In genomic region chr10:74854991-74855664, GRCm38 (mm10) we compare ENCODE assay signal across 14 mouse cellular contexts.
A peak's percentile ranks its signal among the peaks of the same experiment; 100 is the strongest.
DNase-seq lines count a peak whose midpoint lies in the region; ATAC-seq and TF ChIP-seq lines count a peak whose summit lies in the region.
"Had no signal": no experiment of that assay in that cellular context is flagged by ENCODE, and none has a peak within 500 bp of the region (broad histone marks: within the 10 kb centered on the region; RNA-seq: fewer than 3 reads in every experiment).

No protein-coding gene starts in this region.

- DNase-seq in cerebellum, adult 2 months: peak; percentile 27 to 60
- DNase-seq in lung, postnatal 14 days: no peak
- DNase-seq in hindbrain, embryonic 14.5 days (ENCODE audit: low spot score): peak; percentile 49
- no peak for DNase-seq in urinary bladder, adult 18-20 months (ENCODE audit: low spot score in 2 of 2)
- no peak for DNase-seq in layer of hippocampus, adult 8-10 months (ENCODE audit: low spot score in 2 of 2)
- DNase-seq: kidney, postnatal 4 days; liver, embryonic 13.5 days had no signal

- TF ChIP-seq POLR2A in cerebellum, adult 2 months (IDR thresholded peaks at IDR 0.05; ENCODE audit: borderline replicate concordance, insufficient read depth, low read length): no peak

- WGBS in cerebellum, adult 2 months: 14% methylated on average over 4 of the region's 4 CpGs
- WGBS in lung, embryonic 16.5 days: 41% methylated on average over 4 of the region's 4 CpGs
- WGBS in hindbrain, embryonic 14.5 days: 38% methylated on average over 4 of the region's 4 CpGs
- 31% methylated on average over 4 of the region's 4 CpGs for WGBS in neural tube, embryonic 15.5 days

- no peaks in the 10 kb centered on the region for H3K27me3 ChIP-seq in cerebellum, adult 2 months (ENCODE audit: control insufficient read depth, insufficient read depth, low read length)
- H3K27me3 ChIP-seq in lung, embryonic 16.5 days (ENCODE audit: control insufficient read depth, insufficient read depth, low read depth, low read length): no peaks in the 10 kb centered on the region
- no peaks in the 10 kb centered on the region for H3K27me3 ChIP-seq in hindbrain, embryonic 14.5 days (ENCODE audit: control insufficient read depth, insufficient read depth, low read length)
- H3K27me3 ChIP-seq in neural tube, embryonic 15.5 days (replicated peaks): no peaks in the 10 kb centered on the region
- H3K27me3 ChIP-seq: embryonic facial prominence, embryonic 13.5 days; heart, embryonic 13.5 days; liver, embryonic 13.5 days had no signal

- no peaks in the 10 kb centered on the region for H3K36me3 ChIP-seq in lung, embryonic 16.5 days (ENCODE audit: control insufficient read depth, insufficient read depth, low read length)
- no peaks in the 10 kb centered on the region for H3K36me3 ChIP-seq in hindbrain, embryonic 14.5 days (replicated peaks; ENCODE audit: control insufficient read depth, insufficient read depth)
- no peaks in the 10 kb centered on the region for H3K36me3 ChIP-seq in neural tube, embryonic 15.5 days
- H3K36me3 ChIP-seq: embryonic facial prominence, embryonic 13.5 days; heart, embryonic 13.5 days; liver, embryonic 13.5 days had no signal

- no peak for ATAC-seq in cerebellum, adult (ENCODE audit: insufficient number of reproducible peaks, low FRiP score, low TSS enrichment)
- ATAC-seq in lung, embryonic 16.5 days (ENCODE audit: low read depth): peak; percentile 97
- peak; percentile 92 for ATAC-seq in hindbrain, embryonic 14.5 days (ENCODE audit: low FRiP score)
- peak; percentile 57; the same call in 1 of the 2 replicates for ATAC-seq in neural tube, embryonic 15.5 days (ENCODE audit: low FRiP score)
- ATAC-seq: inflammation-experienced regulatory T-cells, adult 6 months had no signal

- H3K4me3 ChIP-seq in cerebellum, adult 2 months (replicated peaks; ENCODE audit: insufficient read depth, low read depth, low read length): no peak overlapping the region
- no peak overlapping the region for H3K4me3 ChIP-seq in lung, embryonic 16.5 days (ENCODE audit: low read length)
- no peak overlapping the region for H3K4me3 ChIP-seq in hindbrain, embryonic 14.5 days (replicated peaks; ENCODE audit: low read length)
- H3K4me3 ChIP-seq in neural tube, embryonic 15.5 days (replicated peaks): no peak overlapping the region
- H3K4me3 ChIP-seq: embryonic facial prominence, embryonic 13.5 days; heart, embryonic 13.5 days; liver, embryonic 13.5 days; myocyte had no signal

- no peak overlapping the region for H3K4me2 ChIP-seq in lung, embryonic 16.5 days (ENCODE audit: low read depth, low read length)
- no peak overlapping the region for H3K4me2 ChIP-seq in hindbrain, embryonic 14.5 days (replicated peaks)
- H3K4me2 ChIP-seq in neural tube, embryonic 15.5 days: no peak overlapping the region
- H3K4me2 ChIP-seq: embryonic facial prominence, embryonic 13.5 days; heart, embryonic 13.5 days; liver, embryonic 13.5 days had no signal

- H3K9ac ChIP-seq in lung, embryonic 16.5 days (ENCODE audit: low read length): no peak overlapping the region
- H3K9ac ChIP-seq in hindbrain, embryonic 14.5 days: no peak overlapping the region
- no peak overlapping the region for H3K9ac ChIP-seq in neural tube, embryonic 15.5 days (replicated peaks)
- H3K9ac ChIP-seq: embryonic facial prominence, embryonic 13.5 days; heart, embryonic 13.5 days; liver, embryonic 13.5 days had no signal

- TF ChIP-seq CTCF in cerebellum, adult 2 months (IDR thresholded peaks at IDR 0.05; ENCODE audit: borderline replicate concordance, insufficient read depth, low read depth, low read length): no peak

- 0 out of 2 replicates have a peak, but pooled peaks cover 4% of the 10 kb centered on the region for H3K4me1 ChIP-seq in cerebellum, adult 2 months (ENCODE audit: control insufficient read depth, insufficient read depth, low read length)
- H3K4me1 ChIP-seq in lung, embryonic 16.5 days (replicated peaks; ENCODE audit: control insufficient read depth, insufficient read depth, low read length): no peaks in the 10 kb centered on the region
- no peaks in the 10 kb centered on the region for H3K4me1 ChIP-seq in hindbrain, embryonic 14.5 days (replicated peaks; ENCODE audit: control insufficient read depth, insufficient read depth, low read length)
- H3K4me1 ChIP-seq in neural tube, embryonic 15.5 days: 0 out of 2 replicates have a peak, but pooled peaks cover 7% of the 10 kb centered on the region
- H3K4me1 ChIP-seq: embryonic facial prominence, embryonic 13.5 days; heart, embryonic 13.5 days; liver, embryonic 13.5 days had no signal

- no peaks in the 10 kb centered on the region for H3K9me3 ChIP-seq in lung, embryonic 16.5 days (ENCODE audit: control insufficient read depth, low read length)
- H3K9me3 ChIP-seq in hindbrain, embryonic 14.5 days (ENCODE audit: control insufficient read depth, low read length): no peaks in the 10 kb centered on the region
- no peaks in the 10 kb centered on the region for H3K9me3 ChIP-seq in neural tube, embryonic 15.5 days (replicated peaks)
- H3K9me3 ChIP-seq: embryonic facial prominence, embryonic 13.5 days; heart, embryonic 13.5 days; liver, embryonic 13.5 days had no signal

- no peak overlapping the region for H3K27ac ChIP-seq in cerebellum, adult 2 months (ENCODE audit: insufficient read depth, low read length)
- H3K27ac ChIP-seq in lung, embryonic 16.5 days (ENCODE audit: low read length): peak overlapping the region; percentile 59
- H3K27ac ChIP-seq in hindbrain, embryonic 14.5 days: no peak overlapping the region
- H3K27ac ChIP-seq in neural tube, embryonic 15.5 days (replicated peaks): no peak overlapping the region
- H3K27ac ChIP-seq: embryonic facial prominence, embryonic 13.5 days; heart, embryonic 13.5 days; liver, embryonic 13.5 days had no signal

Comparison
In these comparisons a context has a peak if more than half of its experiments do, and no peak if none do; other contexts are left out.
1. DNase-seq: peak in cerebellum, adult 2 months (2 of 2) and hindbrain, embryonic 14.5 days (single experiment); none in lung, postnatal 14 days (single experiment), urinary bladder, adult 18-20 months (0 of 2) and layer of hippocampus, adult 8-10 months (0 of 2).